Mouse (Mus musculus): ENCODE results near the gene Cdc123.

- TF ChIP-seq POLR2A (IDR thresholded peaks at IDR 0.05; ENCODE audit: borderline replicate concordance, insufficient read depth, low read length) (no peak), CTCF (IDR thresholded peaks at IDR 0.05; ENCODE audit: borderline replicate concordance, insufficient read depth, low read depth, low read length) (no peak)
These were observed 75.3 kb downstream of the Cdc123 start for GRCm38 (mm10) chr2:5769630-5770029.
